Mouse (Mus musculus) cortical plate, adult 2 months (tissue): ENCODE results near the gene Dnah17.

Experiments used
- CTCF ChIP-seq: fragments of 200-500 bp; IDR thresholded peaks from 2 replicates; pipeline ENCODE4 v1.5.1; 2011; ENCODE audit warnings: mild to moderate bottlenecking, control low read depth, low read length; ENCODE audit not compliant: insufficient read depth; ENCODE audit errors: extremely low read depth
- POLR2A ChIP-seq: fragments of 200-500 bp; IDR thresholded peaks from 2 replicates; pipeline ENCODE4 v1.6.1; 2011; ENCODE audit warnings: mild to moderate bottlenecking, low read length, control low read depth; ENCODE audit not compliant: insufficient read depth; ENCODE audit errors: extremely low read depth

DNA sequence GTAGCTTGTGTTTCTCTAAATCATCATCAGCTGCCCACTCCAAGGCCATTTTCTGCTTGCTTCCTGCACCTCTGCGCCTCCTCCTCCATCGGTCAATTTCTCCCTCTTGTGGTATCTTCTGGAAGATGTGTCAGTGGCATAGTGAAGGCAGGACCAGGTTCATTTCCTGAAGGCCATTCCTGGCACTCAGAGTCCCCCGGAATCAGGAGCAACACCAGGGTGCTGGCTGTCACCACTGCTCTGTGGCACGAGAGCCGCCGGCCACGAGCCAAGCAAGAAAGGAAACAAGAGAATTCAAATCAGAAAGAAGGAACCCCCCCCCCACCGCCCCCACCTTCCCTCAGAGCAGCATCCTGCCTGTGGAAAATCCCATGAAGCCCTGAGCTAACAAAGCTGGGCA is 1.7 kb upstream of the Dnah17 start:
- TF ChIP-seq POLR2A (no peak), CTCF (no peak)
